Mouse (Mus musculus): Measurements from ENCODE around the gene Lonrf2. TPM values are rescaled to one million over a fixed set of nuclear protein-coding genes. Genes with fewer than 3 reads are reported as not detected.

The Lonrf2 gene
- polyA plus RNA-seq, 1 experiment from 2014 or later: not detected

DNA sequence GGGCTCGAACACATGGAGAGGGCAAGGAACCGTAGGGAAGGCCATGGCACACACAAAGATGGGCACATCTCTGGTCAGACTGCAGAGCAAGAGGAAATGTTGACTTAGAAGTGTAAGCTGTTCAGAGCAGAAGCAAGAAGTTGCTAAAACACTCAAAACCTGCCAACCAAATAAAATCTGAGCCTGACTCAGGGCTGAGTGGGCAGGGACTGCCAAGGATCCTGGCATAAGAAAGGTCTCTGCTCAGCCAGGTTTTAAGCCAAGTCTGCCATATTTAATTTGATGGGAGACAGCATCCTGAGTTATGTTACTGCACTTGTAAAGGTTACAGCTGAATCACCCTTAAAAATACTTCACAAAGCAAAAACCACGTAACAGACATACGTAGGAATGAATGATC, 29.4 kb downstream of the Lonrf2 start:
- Histone ChIP-seq H3K36me3 (ENCODE audit: inconsistent target) (no peaks in the 10 kb centered on the region), H3K79me2 (ENCODE audit: inconsistent target) (no peaks in the 10 kb centered on the region), H3K4me3 (ENCODE audit: inconsistent target) (no peak overlapping the region), H3K27ac (no peak overlapping the region)
- 92% methylated on average over 4 of the region's 4 CpGs for WGBS (ENCODE audit: missing documents)

DNA sequence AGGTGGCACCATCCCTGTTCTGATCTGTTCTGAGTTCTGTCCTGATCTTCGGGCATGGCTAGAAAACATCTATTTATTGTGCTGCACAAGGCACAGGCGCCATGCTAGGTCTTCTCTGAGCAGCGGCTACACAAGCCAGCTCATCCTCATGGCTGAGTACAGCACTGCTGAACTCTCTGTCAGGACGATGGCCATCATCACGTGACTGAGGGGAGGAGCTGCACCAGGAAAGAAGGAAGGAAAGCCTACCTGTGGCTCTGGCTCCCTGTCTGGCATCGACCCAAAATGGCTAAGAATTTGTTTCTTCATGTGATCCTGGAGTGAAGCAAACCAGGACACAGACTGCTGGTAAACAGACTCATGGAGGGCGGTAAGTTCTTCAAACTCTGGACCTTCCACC, 36.1 kb downstream of the Lonrf2 start:
- no peak overlapping the region for H3K27ac ChIP-seq
- no peaks in the 10 kb centered on the region for H3K79me2 ChIP-seq (ENCODE audit: inconsistent target)
- WGBS (ENCODE audit: missing documents): 68% methylated on average over 7 of the region's 7 CpGs
- no peaks in the 10 kb centered on the region for H3K36me3 ChIP-seq (ENCODE audit: inconsistent target)
- no peak overlapping the region for H3K4me3 ChIP-seq (ENCODE audit: inconsistent target)

GRCm38 (mm10) chr1:38799304-38799703, 37.2 kb downstream of the Lonrf2 start:
- H3K36me3 ChIP-seq (ENCODE audit: inconsistent target): no peaks in the 10 kb centered on the region
- no peaks in the 10 kb centered on the region for H3K79me2 ChIP-seq (ENCODE audit: inconsistent target)
- no peak overlapping the region for H3K4me3 ChIP-seq (ENCODE audit: inconsistent target)
- 31% methylated on average over 2 of the region's 3 CpGs for WGBS (ENCODE audit: missing documents)
- H3K27ac ChIP-seq: no peak overlapping the region

DNA sequence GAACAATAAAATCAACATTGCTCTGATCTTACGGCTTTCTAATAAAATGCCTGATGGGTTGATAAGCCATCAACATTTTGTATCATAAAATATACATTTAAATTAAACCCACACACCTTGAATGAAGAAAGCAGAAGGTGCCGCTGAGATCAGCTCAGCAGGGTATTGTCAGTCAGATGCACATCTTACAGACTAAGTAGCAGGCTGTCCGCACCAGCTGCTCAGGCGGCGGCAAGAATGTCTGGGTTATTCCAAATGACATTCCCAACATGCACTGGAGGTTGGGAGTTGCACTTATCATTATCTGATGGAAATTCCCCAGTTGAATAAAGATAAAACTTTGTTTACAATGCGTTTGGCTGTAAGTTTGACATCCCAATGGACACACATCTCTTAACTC, 39.6 kb downstream of the Lonrf2 start:
- Histone ChIP-seq H3K36me3 (ENCODE audit: inconsistent target) (no peaks in the 10 kb centered on the region), H3K27ac (no peak overlapping the region), H3K4me3 (ENCODE audit: inconsistent target) (no peak overlapping the region), H3K79me2 (ENCODE audit: inconsistent target) (no peaks in the 10 kb centered on the region)
- 92% methylated on average over 6 of the region's 6 CpGs for WGBS (ENCODE audit: missing documents)

- H3K4me3 ChIP-seq (ENCODE audit: inconsistent target): no peak overlapping the region
- WGBS (ENCODE audit: missing documents): 89% methylated on average over 5 of the region's 5 CpGs
- no peaks in the 10 kb centered on the region for H3K36me3 ChIP-seq (ENCODE audit: inconsistent target)
- no peak overlapping the region for H3K27ac ChIP-seq
- no peaks in the 10 kb centered on the region for H3K79me2 ChIP-seq (ENCODE audit: inconsistent target)
These were observed 41.0 kb downstream of the Lonrf2 start for GRCm38 (mm10) chr1:38795496-38795895.

- H3K27ac ChIP-seq: no peak overlapping the region
- 83% methylated on average over 9 of the region's 9 CpGs for WGBS (ENCODE audit: missing documents)
- H3K36me3 ChIP-seq (ENCODE audit: inconsistent target): no peaks in the 10 kb centered on the region
- no peak overlapping the region for H3K4me3 ChIP-seq (ENCODE audit: inconsistent target)
- H3K79me2 ChIP-seq (ENCODE audit: inconsistent target): no peaks in the 10 kb centered on the region
These were observed 45.3 kb downstream of the Lonrf2 start for GRCm38 (mm10) chr1:38791016-38791810.

- Histone ChIP-seq H3K79me2 (ENCODE audit: inconsistent target) (no peaks in the 10 kb centered on the region), H3K4me3 (ENCODE audit: inconsistent target) (no peak overlapping the region), H3K36me3 (ENCODE audit: inconsistent target) (no peaks in the 10 kb centered on the region), H3K27ac (no peak overlapping the region)
- 96% methylated on average over 7 of the region's 7 CpGs for WGBS (ENCODE audit: missing documents)
These were observed 46.4 kb downstream of the Lonrf2 start for GRCm38 (mm10) chr1:38789988-38790602.

GRCm38 (mm10) chr1:38788904-38789303, 47.6 kb downstream of the Lonrf2 start:
- no peak overlapping the region for H3K4me3 ChIP-seq (ENCODE audit: inconsistent target)
- 81% methylated on average over 3 of the region's 3 CpGs for WGBS (ENCODE audit: missing documents)
- H3K27ac ChIP-seq: no peak overlapping the region

DNA sequence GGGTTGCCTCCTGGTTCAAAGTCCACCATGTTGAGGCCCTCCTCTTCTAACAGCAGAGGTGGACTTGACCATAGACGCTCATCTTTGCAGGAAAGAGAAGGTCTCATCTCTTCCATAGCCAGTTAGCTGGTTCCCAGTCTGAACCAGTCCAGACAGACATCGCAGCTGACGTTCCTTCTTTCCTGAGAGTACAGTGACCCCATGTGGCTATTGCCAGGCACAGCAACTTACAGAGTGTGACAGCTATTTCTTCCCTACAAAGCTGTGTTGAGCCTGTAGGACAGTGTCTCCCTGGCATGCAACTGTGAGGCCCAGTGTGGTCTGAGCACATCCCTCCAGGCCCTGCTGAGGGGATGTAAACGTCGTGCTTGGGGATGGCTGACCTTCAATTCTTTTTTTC, 49.1 kb downstream of the Lonrf2 start:
- no peaks in the 10 kb centered on the region for H3K79me2 ChIP-seq (ENCODE audit: inconsistent target)
- no peak overlapping the region for H3K4me3 ChIP-seq (ENCODE audit: inconsistent target)
- no peaks in the 10 kb centered on the region for H3K36me3 ChIP-seq (ENCODE audit: inconsistent target)
- no peak overlapping the region for H3K27ac ChIP-seq
- 5% methylated on average over 5 of the region's 5 CpGs for WGBS (ENCODE audit: missing documents)

More at GRCm38 (mm10) chr1:38788904-38789303, 47.6 kb downstream of the Lonrf2 start:
- no peaks in the 10 kb centered on the region for H3K79me2 ChIP-seq (ENCODE audit: inconsistent target)
- H3K36me3 ChIP-seq (ENCODE audit: inconsistent target): no peaks in the 10 kb centered on the region

DNA sequence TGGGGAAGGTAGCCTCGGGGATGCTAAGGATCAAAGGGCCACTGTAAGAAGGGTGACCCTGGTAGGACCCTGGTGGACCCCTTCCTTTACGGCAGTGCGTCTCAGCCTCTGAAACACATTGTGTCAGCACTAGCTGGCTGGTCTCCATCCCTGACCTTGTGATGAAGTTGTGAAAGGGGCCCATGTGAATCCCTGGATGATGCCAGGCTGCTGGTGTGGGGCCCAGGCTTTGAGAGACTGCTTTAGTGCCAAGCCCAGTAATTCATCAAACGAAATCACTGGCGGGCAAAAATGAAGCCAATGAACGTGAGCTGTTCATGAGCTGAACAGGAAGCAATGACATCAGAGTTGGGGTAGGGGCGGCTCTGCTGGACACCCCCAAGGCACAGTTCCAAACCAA, 50.2 kb downstream of the Lonrf2 start:
- WGBS (ENCODE audit: missing documents): 81% methylated on average over 7 of the region's 7 CpGs
- Histone ChIP-seq H3K27ac (no peak overlapping the region), H3K4me3 (ENCODE audit: inconsistent target) (no peak overlapping the region), H3K79me2 (ENCODE audit: inconsistent target) (no peaks in the 10 kb centered on the region), H3K36me3 (ENCODE audit: inconsistent target) (no peaks in the 10 kb centered on the region)

GRCm38 (mm10) chr1:38778271-38778670, 58.2 kb downstream of the Lonrf2 start:
- WGBS (ENCODE audit: missing documents): 92% methylated on average over 1 of the region's 1 CpGs
- no peak overlapping the region for H3K4me3 ChIP-seq (ENCODE audit: inconsistent target)
- H3K27ac ChIP-seq: no peak overlapping the region
- H3K79me2 ChIP-seq (ENCODE audit: inconsistent target): no peaks in the 10 kb centered on the region
- no peaks in the 10 kb centered on the region for H3K36me3 ChIP-seq (ENCODE audit: inconsistent target)

DNA sequence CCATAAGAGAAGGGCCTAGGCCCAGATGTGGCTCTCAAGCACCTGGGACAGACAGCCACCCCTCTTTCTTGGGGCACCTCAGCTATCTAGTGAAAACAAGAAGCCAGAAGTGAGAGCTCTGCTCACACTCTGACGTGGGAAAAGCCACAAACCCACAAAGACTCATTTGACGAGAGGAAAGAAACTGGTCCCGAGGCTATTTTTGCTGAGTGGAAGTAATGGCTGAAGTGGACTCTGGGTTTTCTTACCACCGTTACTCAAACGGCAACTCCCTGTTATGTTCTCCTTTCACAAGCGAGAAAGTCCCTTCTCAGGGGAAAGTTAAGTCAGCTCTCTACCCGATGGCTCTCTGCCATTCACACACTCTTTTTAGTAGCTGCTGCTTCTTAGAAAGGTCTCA, 59.0 kb downstream of the Lonrf2 start:
- H3K36me3 ChIP-seq (ENCODE audit: inconsistent target): no peaks in the 10 kb centered on the region
- H3K27ac ChIP-seq: no peak overlapping the region
- no peaks in the 10 kb centered on the region for H3K79me2 ChIP-seq (ENCODE audit: inconsistent target)
- no peak overlapping the region for H3K4me3 ChIP-seq (ENCODE audit: inconsistent target)
- 2% methylated on average over 7 of the region's 7 CpGs for WGBS (ENCODE audit: missing documents)

GRCm38 (mm10) chr1:38775713-38776112, 60.8 kb downstream of the Lonrf2 start:
- Histone ChIP-seq H3K36me3 (ENCODE audit: inconsistent target) (no peaks in the 10 kb centered on the region), H3K79me2 (ENCODE audit: inconsistent target) (no peaks in the 10 kb centered on the region), H3K27ac (no peak overlapping the region), H3K4me3 (ENCODE audit: inconsistent target) (no peak overlapping the region)
- WGBS (ENCODE audit: missing documents): 64% methylated on average over 5 of the region's 5 CpGs

GRCm38 (mm10) chr1:38770676-38771075, 65.8 kb downstream of the Lonrf2 start:
- H3K36me3 ChIP-seq (ENCODE audit: inconsistent target): no peaks in the 10 kb centered on the region
- WGBS (ENCODE audit: missing documents): 98% methylated on average over 3 of the region's 3 CpGs
- H3K4me3 ChIP-seq (ENCODE audit: inconsistent target): no peak overlapping the region

DNA sequence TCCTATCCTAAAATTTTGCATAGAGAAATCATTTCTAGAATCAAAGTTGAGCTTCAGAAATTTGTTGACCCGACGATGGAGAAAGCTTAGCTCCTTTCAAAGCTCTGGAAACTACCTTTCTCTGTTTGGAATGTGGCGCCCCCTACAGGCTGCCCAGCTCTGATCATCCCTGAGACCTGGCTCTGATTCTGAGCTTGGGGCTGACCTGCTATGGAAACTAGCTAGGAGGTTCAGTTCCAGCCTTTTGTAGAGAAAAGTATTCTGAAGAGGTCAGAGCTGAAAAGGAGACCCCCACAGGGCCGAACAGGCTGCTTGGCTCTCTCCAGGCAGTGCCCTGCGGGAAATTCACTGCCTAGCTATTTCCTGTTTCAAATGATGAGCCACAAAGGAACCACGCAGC, 66.6 kb downstream of the Lonrf2 start:
- H3K4me3 ChIP-seq (ENCODE audit: inconsistent target): no peak overlapping the region
- H3K36me3 ChIP-seq (ENCODE audit: inconsistent target): no peaks in the 10 kb centered on the region
- H3K27ac ChIP-seq: no peak overlapping the region
- no peaks in the 10 kb centered on the region for H3K79me2 ChIP-seq (ENCODE audit: inconsistent target)
- WGBS (ENCODE audit: missing documents): 8% methylated on average over 6 of the region's 6 CpGs

More at GRCm38 (mm10) chr1:38770676-38771075, 65.8 kb downstream of the Lonrf2 start:
- no peak overlapping the region for H3K27ac ChIP-seq
- H3K79me2 ChIP-seq (ENCODE audit: inconsistent target): no peaks in the 10 kb centered on the region
